Mouse (Mus musculus): ENCODE data around the gene Rbm19. TPM values are rescaled to one million over a fixed set of nuclear protein-coding genes. Genes with fewer than 3 reads are reported as not detected.
A peak's percentile ranks its signal among the peaks of the same experiment; 100 is the strongest.
"Not testable (repeated sequence)": the region's sequence is repeated elsewhere in the genome, so short reads cannot be mapped to it uniquely, and the experiment has no call there.

Rbm19 gene
- polyA plus RNA-seq, 1 experiment from 2014 or later = 12.8 TPM

DNA sequence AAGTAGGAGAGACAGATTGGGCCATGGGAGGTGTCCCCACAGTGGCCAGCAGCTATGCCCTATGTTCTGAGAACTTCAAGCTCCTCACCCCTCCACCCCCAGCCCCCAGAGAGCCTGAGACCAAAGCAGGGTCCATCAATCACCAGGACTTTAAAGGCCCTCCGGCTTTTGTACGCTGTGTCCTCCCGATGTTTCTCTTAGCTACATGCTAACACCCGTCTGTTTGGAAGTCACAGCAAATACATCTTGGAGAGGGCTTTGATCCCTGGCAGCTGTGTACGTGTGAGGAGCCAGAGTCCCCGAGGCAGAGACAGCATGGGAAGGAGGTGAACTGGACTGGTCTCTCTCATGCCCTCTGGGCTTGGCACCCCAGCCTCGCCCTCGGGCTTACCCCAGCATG lies 14.2 kb upstream of the Rbm19 start:
- Histone ChIP-seq H3K9ac (ENCODE audit: low read length) (no peak overlapping the region), H3K27me3 (replicated peaks; ENCODE audit: control insufficient read depth, insufficient read depth, low read length) (no peaks in the 10 kb centered on the region), H3K4me2 (ENCODE audit: low read length) (no peak overlapping the region), H3K4me3 (ENCODE audit: low read depth, low read length) (no peak overlapping the region), H3K36me3 (ENCODE audit: control insufficient read depth, insufficient read depth, low read length) (no peaks in the 10 kb centered on the region), H3K4me1 (ENCODE audit: control insufficient read depth, insufficient read depth, low read length) (no peaks in the 10 kb centered on the region), H3K9me3 (replicated peaks; ENCODE audit: control insufficient read depth, low read length) (no peaks in the 10 kb centered on the region), H3K27ac (ENCODE audit: low read depth, low read length) (no peak overlapping the region)
- no peak for ATAC-seq
- DNase-seq (ENCODE audit: low spot score) = no peak
- WGBS = 94% methylated on average over 8 of the region's 8 CpGs

GRCm38 (mm10) chr5:120102732-120103131 lies 13.5 kb upstream of the Rbm19 start:
- H3K4me2 ChIP-seq (ENCODE audit: low read length) = no peak overlapping the region
- H3K27me3 ChIP-seq (replicated peaks; ENCODE audit: control insufficient read depth, insufficient read depth, low read length) = no peaks in the 10 kb centered on the region
- no peak overlapping the region for H3K27ac ChIP-seq (ENCODE audit: low read depth, low read length)
- no peaks in the 10 kb centered on the region for H3K4me1 ChIP-seq (ENCODE audit: control insufficient read depth, insufficient read depth, low read length)
- H3K4me3 ChIP-seq (ENCODE audit: low read depth, low read length) = no peak overlapping the region
- DNase-seq (ENCODE audit: low spot score) = peak; percentile 54
- H3K9me3 ChIP-seq (replicated peaks; ENCODE audit: control insufficient read depth, low read length) = no peaks in the 10 kb centered on the region
- 16% methylated on average over 12 of the region's 12 CpGs for WGBS
- H3K36me3 ChIP-seq (ENCODE audit: control insufficient read depth, insufficient read depth, low read length) = no peaks in the 10 kb centered on the region
- no peak overlapping the region for H3K9ac ChIP-seq (ENCODE audit: low read length)
- ATAC-seq = no peak

GRCm38 (mm10) chr5:120103458-120103857 lies 12.8 kb upstream of the Rbm19 start:
- 76% methylated on average over 12 of the region's 12 CpGs for WGBS
- Histone ChIP-seq H3K27me3 (replicated peaks; ENCODE audit: control insufficient read depth, insufficient read depth, low read length) (no peaks in the 10 kb centered on the region), H3K4me3 (ENCODE audit: low read depth, low read length) (no peak overlapping the region), H3K9me3 (replicated peaks; ENCODE audit: control insufficient read depth, low read length) (no peaks in the 10 kb centered on the region), H3K4me1 (ENCODE audit: control insufficient read depth, insufficient read depth, low read length) (no peaks in the 10 kb centered on the region), H3K27ac (ENCODE audit: low read depth, low read length) (no peak overlapping the region), H3K36me3 (ENCODE audit: control insufficient read depth, insufficient read depth, low read length) (no peaks in the 10 kb centered on the region), H3K9ac (ENCODE audit: low read length) (no peak overlapping the region), H3K4me2 (ENCODE audit: low read length) (no peak overlapping the region)
- DNase-seq (ENCODE audit: low spot score) (no peak), ATAC-seq (no peak)

- no peak overlapping the region for H3K9ac ChIP-seq (ENCODE audit: low read length)
- H3K9me3 ChIP-seq (replicated peaks; ENCODE audit: control insufficient read depth, low read length) = no peaks in the 10 kb centered on the region
- H3K27ac ChIP-seq (ENCODE audit: low read depth, low read length) = no peak overlapping the region
- DNase-seq (ENCODE audit: low spot score) = peak; percentile 59
- 23% methylated on average over 12 of the region's 12 CpGs for WGBS
- ATAC-seq = no peak
- 0 out of 2 replicates have a peak, but pooled peaks cover 4% of the 10 kb centered on the region for H3K27me3 ChIP-seq (replicated peaks; ENCODE audit: control insufficient read depth, insufficient read depth, low read length)
- H3K4me3 ChIP-seq (ENCODE audit: low read depth, low read length) = no peak overlapping the region
- no peaks in the 10 kb centered on the region for H3K4me1 ChIP-seq (ENCODE audit: control insufficient read depth, insufficient read depth, low read length)
- H3K36me3 ChIP-seq (ENCODE audit: control insufficient read depth, insufficient read depth, low read length) = no peaks in the 10 kb centered on the region
- H3K4me2 ChIP-seq (ENCODE audit: low read length) = no peak overlapping the region
Observed at GRCm38 (mm10) chr5:120106424-120107073, 9.7 kb upstream of the Rbm19 start.

DNA sequence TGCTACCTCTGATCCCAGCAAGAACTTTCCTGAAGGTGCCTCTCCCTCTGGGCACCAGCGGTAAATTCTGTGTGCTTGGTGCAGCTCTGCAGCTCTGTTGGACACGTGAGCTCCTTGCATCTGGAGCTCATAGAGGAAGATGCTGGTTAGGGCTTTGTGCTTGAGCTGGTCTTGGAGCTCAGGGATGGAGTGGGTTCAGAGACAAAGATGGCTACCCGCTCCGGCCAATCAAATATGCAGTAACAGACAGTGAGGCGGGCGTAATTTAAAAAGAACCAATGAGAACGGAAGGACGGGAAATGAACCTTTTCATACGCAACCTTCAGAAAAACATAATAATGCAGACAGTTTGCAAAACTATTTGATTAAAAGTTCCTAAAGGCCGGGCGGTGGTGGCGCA lies 1.9 kb upstream of the Rbm19 start:
- 0 out of 2 replicates have a peak, but pooled peaks cover 4% of the 10 kb centered on the region for H3K27me3 ChIP-seq (replicated peaks; ENCODE audit: control insufficient read depth, insufficient read depth, low read length)
- ATAC-seq (no peak), DNase-seq (ENCODE audit: low spot score) (no peak)
- no peaks in the 10 kb centered on the region for H3K9me3 ChIP-seq (replicated peaks; ENCODE audit: control insufficient read depth, low read length)
- no peak overlapping the region for H3K4me3 ChIP-seq (ENCODE audit: low read depth, low read length)
- H3K4me1 ChIP-seq (ENCODE audit: control insufficient read depth, insufficient read depth, low read length) = no peaks in the 10 kb centered on the region
- 85% methylated on average over 12 of the region's 12 CpGs for WGBS
- H3K9ac ChIP-seq (ENCODE audit: low read length) = no peak overlapping the region
- no peak overlapping the region for H3K4me2 ChIP-seq (ENCODE audit: low read length)
- peaks cover 9% of the 10 kb centered on the region for H3K36me3 ChIP-seq (ENCODE audit: control insufficient read depth, insufficient read depth, low read length)
- H3K27ac ChIP-seq (ENCODE audit: low read depth, low read length) = no peak overlapping the region

GRCm38 (mm10) chr5:120117161-120117560 lies 896 bp downstream of the Rbm19 start:
- H3K9ac ChIP-seq (ENCODE audit: low read length) = not testable (repeated sequence)
- H3K4me2 ChIP-seq (ENCODE audit: low read length) = peak overlapping the region; percentile 92
- H3K36me3 ChIP-seq (ENCODE audit: control insufficient read depth, insufficient read depth, low read length) = peaks cover 33% of the 10 kb centered on the region

GRCm38 (mm10) chr5:120124881-120125690 lies 8.8 kb downstream of the Rbm19 start:
- Histone ChIP-seq H3K27ac (ENCODE audit: low read depth, low read length) (no peak overlapping the region), H3K36me3 (ENCODE audit: control insufficient read depth, insufficient read depth, low read length) (peaks cover 85% of the 10 kb centered on the region), H3K4me3 (ENCODE audit: low read depth, low read length) (no peak overlapping the region), H3K4me1 (ENCODE audit: control insufficient read depth, insufficient read depth, low read length) (no peaks in the 10 kb centered on the region), H3K4me2 (ENCODE audit: low read length) (no peak overlapping the region), H3K27me3 (replicated peaks; ENCODE audit: control insufficient read depth, insufficient read depth, low read length) (no peaks in the 10 kb centered on the region), H3K9me3 (replicated peaks; ENCODE audit: control insufficient read depth, low read length) (no peaks in the 10 kb centered on the region), H3K9ac (ENCODE audit: low read length) (no peak overlapping the region)
- WGBS = 95% methylated on average over 16 of the region's 16 CpGs
- DNase-seq (ENCODE audit: low spot score) = no peak
- no peak for ATAC-seq

More at GRCm38 (mm10) chr5:120117161-120117560, 896 bp downstream of the Rbm19 start:
- not testable (repeated sequence) for H3K27me3 ChIP-seq (replicated peaks; ENCODE audit: control insufficient read depth, insufficient read depth, low read length); H3K4me1 ChIP-seq (ENCODE audit: control insufficient read depth, insufficient read depth, low read length); ATAC-seq; H3K9me3 ChIP-seq (replicated peaks; ENCODE audit: control insufficient read depth, low read length); DNase-seq (ENCODE audit: low spot score); H3K27ac ChIP-seq (ENCODE audit: low read depth, low read length)
- WGBS = 49% methylated on average over 3 of the region's 3 CpGs
- H3K4me3 ChIP-seq (ENCODE audit: low read depth, low read length) = peak overlapping the region; percentile 75

- Histone ChIP-seq H3K4me3 (ENCODE audit: low read depth, low read length) (no peak overlapping the region), H3K9me3 (replicated peaks; ENCODE audit: control insufficient read depth, low read length) (no peaks in the 10 kb centered on the region), H3K4me1 (ENCODE audit: control insufficient read depth, insufficient read depth, low read length) (no peaks in the 10 kb centered on the region), H3K9ac (ENCODE audit: low read length) (no peak overlapping the region), H3K27me3 (replicated peaks; ENCODE audit: control insufficient read depth, insufficient read depth, low read length) (no peaks in the 10 kb centered on the region), H3K4me2 (ENCODE audit: low read length) (no peak overlapping the region), H3K36me3 (ENCODE audit: control insufficient read depth, insufficient read depth, low read length) (peaks cover 78% of the 10 kb centered on the region), H3K27ac (ENCODE audit: low read depth, low read length) (no peak overlapping the region)
- 48% methylated on average over 10 of the region's 10 CpGs for WGBS
- DNase-seq (ENCODE audit: low spot score) (peak; percentile 31), ATAC-seq (no peak)
Observed at GRCm38 (mm10) chr5:120127641-120128040, 11.4 kb downstream of the Rbm19 start.

DNA sequence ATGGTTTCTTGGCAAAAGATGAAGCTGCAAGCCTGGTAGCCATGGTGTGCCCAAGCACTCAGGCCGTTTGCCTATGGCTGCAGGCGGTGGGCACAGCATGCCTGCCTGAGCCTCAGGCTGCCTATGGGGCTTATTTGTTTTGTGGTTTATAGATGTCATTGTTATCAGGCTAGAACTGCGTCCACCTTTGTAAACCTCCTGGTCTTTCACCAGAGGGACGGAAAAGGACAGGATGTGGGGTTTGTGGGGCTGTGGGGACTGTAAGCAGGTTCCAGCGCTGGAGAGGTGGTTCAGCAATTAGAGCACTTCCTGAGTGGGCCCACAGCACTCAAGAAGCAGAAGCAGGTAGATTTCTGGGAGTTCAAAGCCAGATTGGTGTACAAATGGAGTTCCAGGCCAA lies 12.2 kb downstream of the Rbm19 start:
- 87% methylated on average over 5 of the region's 5 CpGs for WGBS
- H3K36me3 ChIP-seq (ENCODE audit: control insufficient read depth, insufficient read depth, low read length) = peaks cover 74% of the 10 kb centered on the region

More for the DNA sequence above, 12.2 kb downstream of the Rbm19 start:
- Histone ChIP-seq H3K9me3 (replicated peaks; ENCODE audit: control insufficient read depth, low read length) (no peaks in the 10 kb centered on the region), H3K27ac (ENCODE audit: low read depth, low read length) (no peak overlapping the region), H3K4me2 (ENCODE audit: low read length) (no peak overlapping the region), H3K4me3 (ENCODE audit: low read depth, low read length) (no peak overlapping the region), H3K4me1 (ENCODE audit: control insufficient read depth, insufficient read depth, low read length) (no peaks in the 10 kb centered on the region), H3K27me3 (replicated peaks; ENCODE audit: control insufficient read depth, insufficient read depth, low read length) (no peaks in the 10 kb centered on the region), H3K9ac (ENCODE audit: low read length) (no peak overlapping the region)
- DNase-seq (ENCODE audit: low spot score) (no peak), ATAC-seq (no peak)
